Mouse (Mus musculus) neural tube, embryonic 12.5 days (tissue): ENCODE measurements around the gene Crx. TPM values are rescaled to one million over a fixed set of nuclear protein-coding genes. Genes with fewer than 3 reads are reported as not detected.
"Not testable (repeated sequence)": the region's sequence is repeated elsewhere in the genome, so short reads cannot be mapped to it uniquely, and the experiment has no call there.

Experiments
- ATAC-seq: fragments of 200-750 bp; cut with Nextera tagmentation; 2 replicates; pipeline ENCODE4 v1.8.0; 2017; ENCODE audit warnings: low read depth, mild to moderate bottlenecking, moderate TSS enrichment, moderate library complexity; ENCODE audit not compliant: low FRiP score
- H3K27ac ChIP-seq: fragments of 300-500 bp; sonication (generic); 2 replicates; pipeline ENCODE4 v1.5.1; 2016
- H3K27me3 ChIP-seq: fragments of 300-500 bp; sonication (generic); replicated peaks from 2 replicates; pipeline ENCODE4 v1.6.1; 2016; ENCODE audit warnings: mild to moderate bottlenecking
- H3K36me3 ChIP-seq: fragments of 300-500 bp; sonication (generic); 2 replicates; pipeline ENCODE4 v1.6.1; 2016; ENCODE audit warnings: mild to moderate bottlenecking
- H3K4me1 ChIP-seq: fragments of 300-500 bp; sonication (generic); 2 replicates; pipeline ENCODE4 v1.6.1; 2016
- H3K4me2 ChIP-seq: fragments of 300-500 bp; sonication (generic); replicated peaks from 2 replicates; pipeline ENCODE4 v1.6.1; 2016; ENCODE audit warnings: mild to moderate bottlenecking
- H3K4me3 ChIP-seq: fragments of 300-500 bp; sonication (generic); 2 replicates; pipeline ENCODE4 v1.5.1; 2016
- H3K9ac ChIP-seq: fragments of 300-500 bp; sonication (generic); 2 replicates; pipeline ENCODE4 v1.6.1; 2016; ENCODE audit warnings: mild to moderate bottlenecking
- H3K9me3 ChIP-seq: fragments of 300-500 bp; sonication (generic); 2 replicates; pipeline ENCODE4 v1.6.1; 2016; ENCODE audit warnings: mild to moderate bottlenecking
- WGBS: fragments of 180-500 bp; shearing (Covaris S2); methylation state at CpG from one replicate; pipeline ENCODE4 v1.1.7; 2016; 5-methylcytosine and 5-hydroxymethylcytosine counted together
- polyA plus RNA-seq: library from polyadenylated mRNA; unstranded; fragments of >200 nt; fragmentation: Nextera tagmentation; extraction: Ambion mirVana; gene quantifications from 2 replicates; pipeline ENCODE4 v1.2.1, GENCODE M21; 2016

Gene Crx
- not detected in 2 replicates for polyA plus RNA-seq

DNA sequence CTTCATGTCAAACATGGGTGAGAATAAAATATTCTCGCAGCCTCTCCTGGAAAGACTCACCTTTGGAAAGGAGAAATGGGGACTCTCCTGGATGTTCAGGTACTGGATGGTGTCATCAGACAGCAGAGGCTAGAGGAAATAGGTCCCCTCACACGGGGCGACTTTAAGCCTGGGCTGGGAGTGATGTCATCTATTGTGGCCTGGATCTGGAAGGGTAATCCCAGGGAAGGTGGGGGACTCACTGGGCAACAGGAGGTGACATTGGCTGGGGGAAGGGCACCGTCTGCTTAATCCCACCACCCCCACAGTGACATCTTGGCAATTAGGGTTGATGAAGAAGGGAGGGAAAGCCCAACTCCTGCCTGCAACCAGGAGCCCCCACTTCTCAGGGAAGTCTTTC lies at the start of gene Crx:
Crx (minus strand) TSS at position 213 of the 400 bp plus-strand sequence.
- Histone ChIP-seq H3K27ac (no peak within 1 kb of the TSS), H3K27me3 (no peaks in the 10 kb centered on the region), H3K4me3 (no peak within 1 kb of the TSS), H3K4me1 (no peaks in the 10 kb centered on the region), H3K9ac (no peak within 1 kb of the TSS), H3K9me3 (no peaks in the 10 kb centered on the region), H3K4me2 (no peak within 1 kb of the TSS), H3K36me3 (no peaks in the 10 kb centered on the region)
- 48% methylated on average over 4 of the region's 4 CpGs for WGBS
- ATAC-seq, result no peak

DNA sequence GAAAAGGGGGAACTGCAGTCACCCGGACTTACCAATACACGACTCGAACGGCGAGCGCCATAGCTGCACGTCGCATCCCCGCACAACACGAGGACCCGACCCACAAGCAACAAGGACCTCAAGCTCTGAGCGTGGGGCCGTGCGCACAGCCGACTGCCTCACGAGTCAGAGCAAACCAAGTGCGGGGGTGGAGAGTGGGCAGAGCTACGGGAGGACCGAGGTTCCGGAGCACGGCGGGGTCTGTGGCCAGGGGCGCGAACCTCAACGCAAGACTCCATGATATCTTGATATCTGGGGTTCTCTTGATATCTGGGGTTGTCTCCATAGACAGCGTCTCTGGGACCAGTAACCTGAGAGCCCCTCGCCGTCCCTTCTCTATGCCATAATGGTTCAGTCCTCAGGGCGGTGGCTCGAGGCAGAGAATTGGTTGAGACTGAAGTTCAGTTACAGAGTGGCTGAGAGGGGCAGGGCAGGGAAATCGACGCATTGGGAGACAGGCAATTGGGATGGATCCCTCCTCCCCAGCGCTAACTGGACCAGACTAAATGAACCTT lies 42.5 kb upstream of the Crx start, which contains the start of gene Selenow:
Selenow (minus strand) TSS at position 183 of the 554 bp plus-strand sequence.
- under 1% methylated on average over 33 of the region's 33 CpGs for WGBS
- peaks cover 28% of the 10 kb centered on the region for H3K36me3 ChIP-seq
- peak; percentile 95 for ATAC-seq

DNA sequence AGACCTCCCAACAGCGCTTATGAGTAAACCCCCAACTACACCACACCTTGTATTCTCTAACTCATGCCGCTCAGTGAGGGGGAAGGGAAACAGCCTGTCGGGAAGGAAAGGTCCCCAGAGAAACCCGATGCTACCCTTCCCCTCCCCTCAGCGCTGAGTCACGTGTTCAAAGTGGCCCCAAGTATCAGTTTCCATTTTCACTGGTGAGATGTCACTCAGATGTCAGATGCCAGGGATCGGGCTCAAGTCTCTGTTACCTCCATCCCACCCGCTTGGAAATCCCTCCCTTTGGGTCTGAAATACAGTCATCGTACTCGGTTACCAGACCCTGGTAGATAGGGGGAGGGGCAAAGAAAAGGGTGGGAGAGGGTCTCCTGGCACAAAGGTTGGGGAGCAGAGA lies 42.0 kb upstream of the Crx start:
- no peaks in the 10 kb centered on the region for H3K9me3 ChIP-seq
- H3K36me3 ChIP-seq, result peaks cover 33% of the 10 kb centered on the region
- peaks cover 20% of the 10 kb centered on the region for H3K4me1 ChIP-seq
- peak overlapping the region; percentile 75 for H3K4me2 ChIP-seq
- peak overlapping the region; percentile 69 for H3K4me3 ChIP-seq
- no peak overlapping the region for H3K27ac ChIP-seq
- 0% methylated on average over 10 of the region's 10 CpGs for WGBS
- no peaks in the 10 kb centered on the region for H3K27me3 ChIP-seq
- H3K9ac ChIP-seq, result peak overlapping the region; percentile 75
- ATAC-seq, result peak; percentile 63

More for the DNA sequence above, 42.5 kb upstream of the Crx start, which contains the start of gene Selenow:
- Histone ChIP-seq H3K4me3 (peak within 1 kb of the TSS; percentile 69), H3K27me3 (no peaks in the 10 kb centered on the region), H3K4me1 (peaks cover 20% of the 10 kb centered on the region), H3K4me2 (peak within 1 kb of the TSS; percentile 75), H3K9ac (peak within 1 kb of the TSS; percentile 75), H3K9me3 (no peaks in the 10 kb centered on the region), H3K27ac (no peak within 1 kb of the TSS; the same call in 1 of the 2 replicates)

DNA sequence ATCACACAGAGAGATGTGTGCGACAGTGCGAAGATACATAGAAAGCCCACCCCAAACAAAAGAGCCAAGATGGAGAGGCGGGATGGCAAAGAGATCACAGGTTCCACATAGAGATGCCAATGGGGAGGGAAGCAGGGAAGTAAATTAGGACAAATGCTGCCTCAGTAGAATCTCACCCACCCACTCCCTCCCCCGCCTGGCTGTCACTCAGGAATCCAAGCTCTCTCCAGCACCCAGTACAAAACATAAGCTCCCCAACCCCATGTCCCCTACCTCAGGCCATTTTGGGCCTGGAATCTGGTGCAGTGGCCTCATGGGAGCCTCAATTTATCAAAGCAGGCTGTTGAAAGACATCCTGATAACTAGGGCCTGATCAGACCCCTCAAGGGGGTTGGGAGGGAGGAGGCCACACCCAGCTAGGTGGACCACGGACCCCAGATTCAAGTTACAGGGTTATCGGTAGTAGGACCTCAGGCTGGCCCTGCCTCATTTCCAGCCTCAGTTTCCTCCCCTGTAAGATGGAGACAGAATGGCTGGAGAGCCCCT lies 41.0 kb upstream of the Crx start:
- Histone ChIP-seq H3K4me2 (peak overlapping the region; percentile 75), H3K27ac (no peak overlapping the region), H3K9ac (peak overlapping the region; percentile 75), H3K9me3 (no peaks in the 10 kb centered on the region), H3K4me1 (peaks cover 20% of the 10 kb centered on the region), H3K36me3 (peaks cover 35% of the 10 kb centered on the region), H3K27me3 (no peaks in the 10 kb centered on the region), H3K4me3 (peak overlapping the region; percentile 69)
- WGBS, result 87% methylated on average over 6 of the region's 6 CpGs
- no peak for ATAC-seq

DNA sequence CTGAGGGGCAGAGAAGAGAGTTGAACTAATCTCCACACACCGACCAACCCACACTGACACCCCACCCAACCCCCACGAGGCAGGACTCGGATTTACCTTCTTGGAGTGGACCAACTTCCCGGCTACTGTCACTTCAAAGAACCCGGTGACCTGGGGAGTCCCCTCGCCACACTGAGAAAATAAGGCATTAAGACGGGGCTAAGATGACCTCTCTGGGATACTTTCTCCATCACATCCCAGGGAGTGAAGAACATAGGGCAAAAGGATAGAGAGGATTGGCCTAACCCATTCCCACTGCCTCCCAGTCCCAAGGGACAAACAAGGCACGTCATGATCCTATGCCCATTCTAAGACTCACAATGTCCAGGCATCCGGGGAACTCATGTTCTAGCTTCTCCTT lies 40.2 kb upstream of the Crx start:
- no peak for ATAC-seq
- Histone ChIP-seq H3K9me3 (no peaks in the 10 kb centered on the region), H3K36me3 (peaks cover 35% of the 10 kb centered on the region), H3K4me1 (peaks cover 20% of the 10 kb centered on the region), H3K27me3 (no peaks in the 10 kb centered on the region), H3K4me3 (no peak overlapping the region), H3K9ac (no peak overlapping the region), H3K27ac (no peak overlapping the region), H3K4me2 (peak overlapping the region; percentile 75)
- 93% methylated on average over 9 of the region's 9 CpGs for WGBS

DNA sequence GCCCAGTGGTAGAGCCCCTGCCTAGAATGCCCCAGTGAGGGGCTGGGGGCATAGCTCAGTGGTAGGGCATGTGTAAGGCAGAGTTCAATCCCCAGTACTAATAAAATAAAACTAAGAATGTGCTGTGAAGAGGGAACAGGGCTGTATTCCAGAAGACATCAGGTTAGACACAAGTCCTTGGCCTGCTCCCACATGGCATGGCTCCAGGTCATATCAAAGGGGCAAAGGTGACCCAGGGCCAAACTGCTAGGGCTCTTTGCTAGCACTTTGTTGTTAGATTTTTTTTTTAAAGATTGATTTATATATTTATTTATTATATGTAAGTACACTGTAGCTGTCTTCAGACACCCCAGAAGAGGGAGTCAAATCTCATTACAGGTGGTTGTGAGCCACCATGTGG lies 38.6 kb upstream of the Crx start:
- H3K9me3 ChIP-seq, result no peaks in the 10 kb centered on the region
- no peak overlapping the region for H3K4me2 ChIP-seq
- peaks cover 20% of the 10 kb centered on the region for H3K4me1 ChIP-seq
- no peak overlapping the region for H3K27ac ChIP-seq
- H3K27me3 ChIP-seq, result no peaks in the 10 kb centered on the region
- H3K4me3 ChIP-seq, result no peak overlapping the region
- no peak overlapping the region for H3K9ac ChIP-seq
- peaks cover 35% of the 10 kb centered on the region for H3K36me3 ChIP-seq
- no peak for ATAC-seq

DNA sequence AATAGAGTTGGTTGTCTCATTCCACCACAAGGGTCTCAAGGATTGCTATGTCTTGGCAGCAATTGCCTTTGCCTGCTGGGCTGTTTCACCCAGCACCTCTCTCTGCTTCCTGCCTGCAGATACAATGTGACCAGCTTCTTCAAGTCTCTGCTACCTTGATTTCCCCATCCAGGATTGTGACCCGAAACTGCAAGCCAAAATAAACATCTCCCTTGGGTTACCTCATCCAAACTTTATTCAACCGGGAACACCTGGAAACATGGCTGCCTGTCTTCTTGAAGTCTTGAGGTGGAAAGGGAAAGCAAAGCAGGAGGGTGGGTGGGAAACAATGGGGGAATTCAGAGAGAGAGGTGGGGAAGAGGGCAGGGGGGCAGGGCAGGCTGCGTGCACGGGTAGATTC lies 37.2 kb upstream of the Crx start:
- Histone ChIP-seq H3K27ac (no peak overlapping the region), H3K4me1 (peaks cover 19% of the 10 kb centered on the region), H3K36me3 (peaks cover 35% of the 10 kb centered on the region), H3K4me2 (no peak overlapping the region), H3K9me3 (no peaks in the 10 kb centered on the region), H3K27me3 (no peaks in the 10 kb centered on the region), H3K9ac (no peak overlapping the region), H3K4me3 (no peak overlapping the region)
- no peak for ATAC-seq
- WGBS, result 80% methylated on average over 4 of the region's 4 CpGs

DNA sequence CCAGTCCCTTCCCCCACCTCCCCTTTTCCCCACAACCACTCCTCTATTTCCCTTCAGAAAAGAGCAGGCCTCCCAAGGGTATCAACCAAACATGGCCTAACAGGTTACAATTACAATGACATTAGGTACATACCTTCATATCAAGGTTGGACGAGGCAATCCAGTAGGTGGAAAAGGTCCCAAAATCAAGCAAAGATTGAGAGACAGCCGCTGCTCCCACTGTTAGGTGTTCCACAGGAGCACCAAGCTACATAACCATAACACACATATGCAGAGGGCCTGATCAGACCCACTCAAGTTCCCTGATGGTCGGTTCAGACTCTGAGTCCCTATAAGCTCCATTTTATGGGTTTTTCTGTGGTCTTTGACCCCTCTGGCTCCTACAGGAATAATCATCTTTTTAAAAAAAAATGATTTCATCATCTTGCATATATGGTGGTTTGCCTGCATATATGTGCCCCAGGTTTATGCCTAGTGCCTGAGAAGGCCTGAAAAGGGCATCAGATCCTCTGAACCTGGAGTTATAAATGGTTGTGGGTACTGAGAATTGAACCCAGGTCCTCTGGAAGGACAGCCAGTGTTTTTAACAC lies 36.5 kb upstream of the Crx start:
- Histone ChIP-seq H3K4me3 (no peak overlapping the region), H3K27me3 (no peaks in the 10 kb centered on the region), H3K27ac (no peak overlapping the region), H3K4me2 (no peak overlapping the region), H3K4me1 (peaks cover 18% of the 10 kb centered on the region), H3K36me3 (peaks cover 35% of the 10 kb centered on the region), H3K9me3 (no peaks in the 10 kb centered on the region), H3K9ac (no peak overlapping the region)
- no peak for ATAC-seq
- 87% methylated on average over 3 of the region's 3 CpGs for WGBS

DNA sequence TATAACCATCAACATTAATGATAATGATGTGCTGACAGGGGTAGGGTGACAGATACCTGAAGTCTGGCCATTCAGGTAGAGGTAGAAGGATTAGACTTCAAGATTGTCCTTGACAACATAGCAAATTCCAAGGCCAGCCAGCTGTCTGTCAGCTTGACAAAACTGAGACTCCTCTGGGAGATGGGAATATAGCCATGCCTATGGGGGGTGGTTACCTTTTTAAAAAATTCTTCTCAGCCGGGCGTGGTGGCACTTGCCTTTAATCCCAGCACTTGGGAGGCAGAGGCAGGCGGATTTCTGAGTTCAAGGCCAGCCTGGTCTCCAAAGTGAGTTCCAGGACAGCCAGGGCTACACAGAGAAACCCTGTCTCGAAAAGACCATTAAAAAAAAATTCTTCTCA lies 35.9 kb upstream of the Crx start:
- not testable (repeated sequence) for ATAC-seq, H3K4me3 ChIP-seq, H3K9ac ChIP-seq, H3K27ac ChIP-seq, H3K27me3 ChIP-seq, H3K4me2 ChIP-seq, H3K9me3 ChIP-seq
- peaks cover 12% of the 10 kb centered on the region for H3K4me1 ChIP-seq
- H3K36me3 ChIP-seq, result peaks cover 35% of the 10 kb centered on the region
- 93% methylated on average over 4 of the region's 4 CpGs for WGBS

DNA sequence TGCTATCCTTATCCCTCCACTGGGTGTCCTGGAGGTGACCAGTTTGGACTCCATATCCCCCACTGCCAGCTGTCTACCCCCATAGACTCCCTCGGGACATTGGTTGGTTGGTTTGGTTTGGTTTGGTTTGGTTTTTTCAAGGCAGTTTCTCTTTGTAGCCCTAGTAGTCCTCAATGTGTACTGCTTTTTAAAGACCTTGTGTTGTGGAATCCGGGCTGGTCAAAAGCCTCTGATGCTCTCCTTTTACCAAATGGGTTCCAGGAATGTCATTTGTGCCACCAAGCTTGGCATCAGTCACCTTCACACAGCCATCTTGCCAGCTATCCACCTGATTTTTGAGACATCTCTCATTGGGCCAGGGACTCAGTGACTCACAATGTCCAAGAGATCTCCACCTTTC lies 35.0 kb upstream of the Crx start:
- no peak for ATAC-seq
- Histone ChIP-seq H3K4me2 (no peak overlapping the region), H3K9me3 (no peaks in the 10 kb centered on the region), H3K27me3 (no peaks in the 10 kb centered on the region), H3K27ac (no peak overlapping the region), H3K4me3 (no peak overlapping the region), H3K9ac (no peak overlapping the region), H3K4me1 (0 out of 2 replicates have a peak, but pooled peaks cover 4% of the 10 kb centered on the region), H3K36me3 (peaks cover 27% of the 10 kb centered on the region)
- 85% methylated on average over 2 of the region's 2 CpGs for WGBS

DNA sequence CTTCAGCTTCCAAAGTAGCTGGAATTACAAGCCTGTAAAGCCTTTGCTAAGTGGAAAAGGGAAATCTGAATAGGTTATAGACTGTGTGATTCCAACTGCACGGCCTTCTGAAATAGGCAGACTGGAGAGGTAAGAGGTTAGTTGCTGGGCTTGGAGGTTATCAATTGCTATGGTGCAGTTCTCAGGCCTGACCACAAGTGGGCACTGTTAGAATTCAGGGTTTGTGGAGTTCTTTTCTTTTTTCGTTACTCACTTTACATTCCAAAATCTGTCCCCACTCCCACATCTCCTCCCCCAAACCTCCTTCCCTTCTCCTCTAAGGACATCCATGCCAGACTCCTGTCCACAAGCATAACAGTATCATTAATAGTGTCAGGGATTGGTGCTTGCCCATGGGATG lies 34.5 kb upstream of the Crx start:
- 0 out of 2 replicates have a peak, but pooled peaks cover 4% of the 10 kb centered on the region for H3K4me1 ChIP-seq
- no peak overlapping the region for H3K4me2 ChIP-seq
- H3K9me3 ChIP-seq, result no peaks in the 10 kb centered on the region
- H3K9ac ChIP-seq, result no peak overlapping the region
- peaks cover 22% of the 10 kb centered on the region for H3K36me3 ChIP-seq
- WGBS, result 51% methylated on average over 2 of the region's 2 CpGs
- no peak for ATAC-seq
- no peak overlapping the region for H3K27ac ChIP-seq
- no peak overlapping the region for H3K4me3 ChIP-seq
- H3K27me3 ChIP-seq, result no peaks in the 10 kb centered on the region

DNA sequence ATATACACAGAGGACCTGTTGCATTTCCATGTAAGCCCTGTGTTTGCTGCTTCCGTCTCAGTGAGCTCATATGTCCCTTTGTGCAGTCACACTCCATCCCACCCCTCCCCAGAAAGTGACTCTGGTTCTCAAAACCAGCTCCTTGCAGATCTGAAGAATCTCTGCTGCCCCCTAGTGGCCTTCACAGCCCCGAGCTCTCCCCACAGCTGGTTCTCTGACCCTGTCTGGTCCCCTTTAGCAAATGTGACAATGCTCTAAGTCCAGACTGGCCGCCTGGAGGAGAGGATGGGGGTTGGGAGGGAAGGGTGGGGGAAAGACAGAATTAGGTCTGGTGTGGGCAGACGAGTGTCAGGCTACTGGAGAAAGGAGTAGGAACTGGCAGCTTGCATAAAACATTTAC lies 32.4 kb upstream of the Crx start:
- WGBS, result 2% methylated on average over 4 of the region's 4 CpGs
- no peak overlapping the region for H3K4me3 ChIP-seq
- no peaks in the 10 kb centered on the region for H3K9me3 ChIP-seq
- no peak overlapping the region for H3K27ac ChIP-seq
- H3K36me3 ChIP-seq, result peaks cover 6% of the 10 kb centered on the region
- no peaks in the 10 kb centered on the region for H3K27me3 ChIP-seq
- H3K9ac ChIP-seq, result no peak overlapping the region
- H3K4me1 ChIP-seq, result 0 out of 2 replicates have a peak, but pooled peaks cover 4% of the 10 kb centered on the region
- H3K4me2 ChIP-seq, result no peak overlapping the region
- ATAC-seq, result peak; percentile 62
